Comparison of ENCODE assay signal across 8 mouse cellular contexts in the genomic region with DNA sequence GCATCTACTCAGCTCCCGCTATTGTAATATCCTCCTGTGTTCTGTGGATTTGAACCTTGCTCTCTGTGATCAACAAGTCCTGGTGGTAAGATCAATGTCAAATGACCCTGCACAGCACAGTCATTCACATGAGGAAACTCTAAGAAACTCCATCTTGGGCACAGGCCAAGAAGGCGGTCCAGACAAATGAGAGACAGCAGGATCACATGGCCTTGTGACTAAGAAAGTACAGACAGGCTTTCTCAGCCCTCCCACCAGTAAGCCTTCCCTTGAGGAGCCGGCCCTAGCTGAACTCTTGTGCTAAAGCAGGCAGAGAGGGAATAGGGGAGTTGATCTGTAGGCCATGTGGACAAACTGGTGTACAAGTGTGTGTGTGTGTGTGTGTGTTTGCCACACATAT. TPM values are rescaled to one million over a fixed set of nuclear protein-coding genes. Genes with fewer than 3 reads are reported as not detected.
A peak's percentile ranks its signal among the peaks of the same experiment; 100 is the strongest.
DNase-seq lines count a peak whose midpoint lies in the region; ATAC-seq and TF ChIP-seq lines count a peak whose summit lies in the region.

No protein-coding gene starts in this region.

- no peaks in the 10 kb centered on the region for H3K9me3 ChIP-seq in heart, embryonic 15.5 days (replicated peaks)

- peak; percentile 32 to 33 for DNase-seq in cerebellum, postnatal 10 days
- peak; percentile 73 to 91 for DNase-seq in adrenal gland, adult (ENCODE audit: inconsistent age in 2 of 2, low spot score in 1 of 2)
- DNase-seq in lung, adult 18-20 months = peak; percentile 66 to 74
- DNase-seq in cerebellum, adult 9-10 months = no peak
- DNase-seq in cerebellum, adult 2 months = no peak

- WGBS in heart, embryonic 15.5 days = 60% methylated on average over 3 of the region's 3 CpGs
- WGBS in cerebellum, adult 2 months = 87% methylated on average over 3 of the region's 3 CpGs

- no peaks in the 10 kb centered on the region for H3K27me3 ChIP-seq in heart, embryonic 15.5 days
- no peaks in the 10 kb centered on the region for H3K27me3 ChIP-seq in cerebellum, adult 2 months (ENCODE audit: control insufficient read depth, insufficient read depth, low read length)

- H3K36me3 ChIP-seq in heart, embryonic 15.5 days = no peaks in the 10 kb centered on the region

- H3K4me3 ChIP-seq in heart, embryonic 15.5 days = no peak overlapping the region
- no peak overlapping the region for H3K4me3 ChIP-seq in cerebellum, adult 2 months (replicated peaks; ENCODE audit: insufficient read depth, low read depth, low read length)

- TF ChIP-seq POLR2A in cerebellum, adult 2 months (IDR thresholded peaks at IDR 0.05; ENCODE audit: borderline replicate concordance, insufficient read depth, low read length) = no peak

- no peak overlapping the region for H3K27ac ChIP-seq in heart, embryonic 15.5 days
- H3K27ac ChIP-seq in cerebellum, adult 2 months (ENCODE audit: insufficient read depth, low read length) = no peak overlapping the region

- no peak overlapping the region for H3K4me2 ChIP-seq in heart, embryonic 15.5 days

- H3K9ac ChIP-seq in heart, embryonic 15.5 days = no peak overlapping the region

- no peak for ATAC-seq in cerebellum, adult (ENCODE audit: insufficient number of reproducible peaks, low FRiP score, low TSS enrichment)
- peak; percentile 54 for ATAC-seq in heart, embryonic 15.5 days (replicated peaks; ENCODE audit: insufficient number of reproducible peaks, insufficient read depth, low FRiP score, low read depth)
- no peak for ATAC-seq in megakaryocyte-erythroid progenitor cell, adult 5-6 weeks (replicated peaks; ENCODE audit: low FRiP score, low TSS enrichment, poor library complexity, severe bottlenecking)

- TF ChIP-seq CTCF in cerebellum, adult 2 months (IDR thresholded peaks at IDR 0.05; ENCODE audit: borderline replicate concordance, insufficient read depth, low read depth, low read length) = no peak

- peaks cover 32% of the 10 kb centered on the region for H3K4me1 ChIP-seq in heart, embryonic 15.5 days (replicated peaks)
- no peaks in the 10 kb centered on the region for H3K4me1 ChIP-seq in cerebellum, adult 2 months (ENCODE audit: control insufficient read depth, insufficient read depth, low read length)

RNA-seq across cellular contexts. Expression of a gene that starts 49.4 kb away (rescaled TPM):
- 15.8 and 16.5 TPM in 2 replicates for polyA plus RNA-seq in heart, embryonic 15.5 days (2015; fragmentation: Nextera tagmentation; extraction: Ambion mirVana)
- total RNA-seq in megakaryocyte-erythroid progenitor cell, adult 5-6 weeks (2014; fragmentation: Nextera tagmentation) = not detected in 2 replicates
- not detected in 2 replicates for total RNA-seq in megakaryocyte-erythroid progenitor cell, adult 5-6 weeks (2017)
- polyA plus RNA-seq in cerebellum, adult 2 months (2012; rRNA removed) = 34.2 and 36.2 TPM in 2 replicates

Comparison
In these comparisons a context has a peak if more than half of its experiments do, and no peak if none do; other contexts are left out.
1. DNase-seq: peak in cerebellum, postnatal 10 days (2 of 2), adrenal gland, adult (2 of 2) and lung, adult 18-20 months (2 of 2); none in cerebellum, adult 9-10 months (single experiment) and cerebellum, adult 2 months (0 of 2).